Mouse (Mus musculus): Measurements from ENCODE around the gene Me1.

Me1 gene

GRCm38 (mm10) chr9:86708921-86709320 lies 13.2 kb upstream of the Me1 start:
- no peak for DNase-seq (ENCODE audit: low spot score in 2 of 2)

DNA sequence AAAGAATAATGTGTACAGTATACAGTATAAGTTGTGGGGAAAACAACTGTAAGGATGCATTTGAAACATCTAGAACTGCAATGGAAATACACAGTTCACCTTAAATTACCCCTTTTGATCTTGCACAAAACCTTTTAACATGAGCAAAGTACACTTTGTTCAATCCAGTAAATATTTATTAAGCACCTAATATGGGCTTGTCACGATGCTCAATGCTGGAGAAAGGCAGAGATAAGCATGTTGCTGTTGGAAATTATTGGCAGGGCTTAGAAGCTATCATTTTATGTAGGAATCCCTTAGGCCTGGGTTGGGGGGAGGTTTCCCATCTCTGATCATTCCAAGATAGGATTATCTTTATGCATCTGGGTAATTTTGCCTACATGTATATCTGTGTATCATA lies 11.7 kb upstream of the Me1 start:
- no peak for DNase-seq (ENCODE audit: low spot score in 2 of 2)

GRCm38 (mm10) chr9:86701844-86702243 lies 6.1 kb upstream of the Me1 start:
- no peak for DNase-seq (ENCODE audit: low spot score in 2 of 2)

GRCm38 (mm10) chr9:86701264-86701663 lies 5.5 kb upstream of the Me1 start:
- DNase-seq (ENCODE audit: low spot score in 2 of 2), result peak in 1 of 2 experiments; percentile 6

DNA sequence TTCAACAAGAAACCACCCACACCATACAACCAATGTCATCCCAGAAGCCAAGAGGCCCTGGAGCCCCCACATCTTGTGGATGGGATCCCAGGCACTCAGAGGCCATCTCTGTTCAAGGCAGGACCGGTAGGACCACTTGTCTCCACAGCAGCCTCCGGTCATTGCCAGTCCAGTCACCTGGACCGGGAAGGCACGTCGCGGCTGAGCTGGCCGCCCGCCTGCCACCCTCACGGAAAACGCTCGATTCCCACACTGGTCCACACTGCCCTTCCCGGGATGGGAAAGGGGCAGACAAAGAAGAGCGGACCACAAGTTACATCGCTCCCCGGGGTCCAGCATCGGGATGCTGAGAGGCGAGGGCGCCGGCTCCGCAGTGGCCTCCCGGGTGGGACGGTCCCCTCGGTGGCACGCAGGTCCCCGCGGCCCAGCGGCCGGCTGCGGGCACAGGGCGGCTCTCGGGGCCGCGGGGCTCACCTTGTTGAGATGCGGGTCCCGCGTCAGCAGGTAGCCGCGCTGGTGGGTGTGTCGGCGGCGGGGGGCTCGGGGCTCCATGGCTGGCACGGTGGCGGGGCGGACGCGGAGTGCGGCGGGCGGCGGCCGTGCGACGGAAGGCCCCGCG lies 445 bp downstream of the Me1 start:
- peak; percentile 16 to 18 for DNase-seq (ENCODE audit: low spot score in 2 of 2)

DNA sequence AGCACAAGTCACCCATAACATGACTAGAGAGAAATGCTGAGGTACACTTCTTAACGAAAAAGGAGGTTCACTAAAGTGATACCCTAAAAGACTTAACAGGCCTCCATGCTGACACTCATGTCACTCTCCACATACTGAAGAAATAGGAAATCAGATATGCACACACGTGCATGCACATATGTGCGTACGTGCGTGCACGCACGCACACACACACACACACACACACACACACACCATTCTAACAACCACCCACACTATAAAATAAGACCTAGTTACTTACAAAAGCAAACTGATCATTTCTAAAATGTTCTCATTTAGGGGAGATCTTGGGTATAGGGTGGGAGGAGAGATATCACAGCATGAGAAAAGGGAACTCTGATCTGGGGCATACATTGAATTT lies 1.1 kb downstream of the Me1 start:
- no peak for DNase-seq (ENCODE audit: low spot score in 2 of 2)

DNA sequence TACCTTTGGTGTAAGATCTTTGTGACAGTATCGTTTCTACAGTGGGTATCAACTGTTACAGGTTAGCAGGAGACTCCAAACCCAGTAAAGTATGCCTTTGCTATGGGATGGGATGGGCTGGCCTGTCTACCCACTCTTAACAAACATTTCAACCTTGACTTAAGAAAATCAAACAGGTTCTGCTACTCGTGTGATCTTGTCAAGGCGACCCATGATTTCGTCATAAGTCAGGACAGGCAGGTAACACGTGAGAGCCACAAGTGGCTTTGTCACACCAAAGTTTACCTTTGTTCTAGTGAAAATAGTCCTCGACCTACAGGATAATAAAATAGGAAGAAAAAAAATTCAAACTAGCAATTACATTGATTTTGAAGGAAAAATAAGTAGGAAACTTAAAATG lies 1.8 kb downstream of the Me1 start:
- no peak for DNase-seq (ENCODE audit: low spot score in 2 of 2)

GRCm38 (mm10) chr9:86692676-86693075 lies 3.1 kb downstream of the Me1 start:
- DNase-seq (ENCODE audit: low spot score in 2 of 2), result no peak

DNA sequence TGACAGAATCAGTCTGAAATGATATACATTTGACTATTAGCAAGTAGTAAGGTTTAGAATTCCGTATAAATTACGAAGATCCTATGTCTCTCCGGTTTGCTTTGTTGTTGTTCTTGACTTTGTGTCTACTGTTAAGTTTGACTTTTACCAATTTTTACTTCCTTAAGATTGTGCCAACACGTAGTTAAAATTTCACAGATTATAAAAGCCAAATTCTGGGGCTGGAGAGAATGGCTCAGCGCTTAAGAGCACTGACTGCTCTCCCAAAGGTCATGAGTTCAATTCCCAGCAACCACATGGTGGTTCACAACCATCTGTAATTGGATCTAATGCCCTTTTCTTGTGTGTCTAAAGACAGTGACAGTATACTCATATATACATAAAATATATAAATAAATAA lies 3.5 kb downstream of the Me1 start:
- no peak for DNase-seq (ENCODE audit: low spot score in 2 of 2)

- no peak for DNase-seq (ENCODE audit: low spot score in 2 of 2)
These were observed 4.7 kb downstream of the Me1 start for GRCm38 (mm10) chr9:86691101-86691500.

DNA sequence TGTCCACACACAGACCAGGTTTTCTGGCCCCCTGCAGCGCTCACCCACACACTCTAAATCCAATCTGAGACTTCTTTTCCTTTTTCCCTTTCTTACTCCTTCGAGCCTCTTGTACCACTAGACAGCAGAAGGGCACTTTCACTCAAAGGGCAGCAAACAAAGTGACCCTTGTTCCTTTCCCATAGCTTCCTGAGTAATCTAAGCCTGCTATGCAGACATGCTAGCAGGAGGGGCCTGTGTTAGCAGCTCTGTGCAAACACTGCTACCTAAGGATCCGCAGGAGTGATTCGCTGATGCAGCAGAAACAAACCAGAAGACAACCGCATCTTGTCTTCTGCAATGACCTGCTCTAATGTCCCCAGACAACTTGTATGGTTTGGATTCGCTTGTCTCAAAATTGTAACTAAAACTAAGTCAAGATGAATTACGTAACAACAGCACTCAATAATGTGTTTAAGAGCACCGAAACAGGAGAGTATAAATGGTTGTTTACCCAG lies 12.0 kb downstream of the Me1 start:
- no peak for DNase-seq (ENCODE audit: low spot score in 2 of 2)

DNA sequence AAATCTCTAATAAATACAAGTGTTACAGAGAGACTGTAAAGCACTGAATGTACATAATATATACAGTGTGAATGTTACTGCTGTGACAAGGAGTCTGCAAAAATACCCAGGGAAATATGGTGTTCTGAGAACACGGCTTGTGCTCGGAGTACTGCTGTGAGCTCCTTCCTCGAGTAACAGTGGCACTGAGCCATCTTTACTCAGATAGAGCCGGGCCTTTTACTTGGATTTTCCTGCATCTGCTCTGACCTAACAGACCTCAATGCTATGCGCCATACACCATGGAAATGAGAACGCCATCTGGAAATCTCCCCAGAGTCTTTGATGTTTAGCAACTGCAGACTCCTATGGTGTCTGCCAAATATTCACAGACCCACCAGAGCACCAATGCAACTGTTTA lies 12.9 kb downstream of the Me1 start:
- DNase-seq (ENCODE audit: low spot score in 2 of 2), result no peak

GRCm38 (mm10) chr9:86682278-86682677 lies 13.5 kb downstream of the Me1 start:
- no peak for DNase-seq (ENCODE audit: low spot score in 2 of 2)

DNA sequence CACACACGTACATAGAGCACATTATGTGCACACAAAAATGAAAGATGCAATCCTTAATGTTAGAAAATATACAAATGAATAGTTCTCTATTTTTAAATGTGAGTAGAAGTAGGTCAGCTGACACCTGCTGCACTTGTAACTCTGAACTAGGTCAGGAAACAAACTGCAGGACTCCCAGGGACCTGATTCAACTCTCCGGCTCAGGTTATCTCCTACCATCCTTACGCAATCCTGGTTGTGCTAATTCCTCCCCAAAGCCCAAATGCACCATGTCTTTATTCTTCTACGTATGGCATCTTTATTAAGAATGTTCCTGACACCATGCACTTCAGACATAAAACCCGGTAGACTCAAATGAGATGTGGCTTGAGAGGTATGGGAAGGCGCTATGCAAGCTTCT lies 15.3 kb downstream of the Me1 start:
- no peak for DNase-seq (ENCODE audit: low spot score in 2 of 2)

DNA sequence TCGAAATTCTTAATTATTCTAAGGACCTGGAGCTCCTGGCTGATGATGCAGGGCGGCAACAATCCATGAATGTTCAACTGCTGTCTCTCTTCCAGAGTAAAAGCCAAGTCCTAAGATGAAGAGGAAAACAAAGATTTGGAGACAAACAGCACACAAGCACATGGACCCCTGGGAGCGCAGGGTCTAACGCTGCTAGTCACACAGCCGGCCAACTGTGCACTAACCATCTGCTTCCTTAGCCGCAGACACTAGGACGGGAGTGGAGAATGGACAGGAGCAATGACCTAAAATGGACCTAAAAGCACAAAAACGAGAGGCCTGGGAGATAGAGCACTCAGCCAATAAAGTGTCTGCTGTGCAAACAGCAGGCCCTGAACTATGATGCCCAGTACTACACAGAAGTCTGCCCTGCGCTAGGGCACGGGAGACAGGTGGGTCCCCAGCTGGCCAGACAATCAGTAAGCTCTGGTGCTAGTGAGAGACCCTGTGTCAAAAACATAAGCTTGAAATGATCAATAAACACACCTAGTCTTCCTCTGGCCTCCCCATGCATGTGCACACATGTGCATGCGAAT lies 15.8 kb downstream of the Me1 start:
- DNase-seq (ENCODE audit: low spot score in 2 of 2), result no peak

GRCm38 (mm10) chr9:86676246-86676645 lies 19.5 kb downstream of the Me1 start:
- no peak for DNase-seq (ENCODE audit: low spot score in 2 of 2)

DNA sequence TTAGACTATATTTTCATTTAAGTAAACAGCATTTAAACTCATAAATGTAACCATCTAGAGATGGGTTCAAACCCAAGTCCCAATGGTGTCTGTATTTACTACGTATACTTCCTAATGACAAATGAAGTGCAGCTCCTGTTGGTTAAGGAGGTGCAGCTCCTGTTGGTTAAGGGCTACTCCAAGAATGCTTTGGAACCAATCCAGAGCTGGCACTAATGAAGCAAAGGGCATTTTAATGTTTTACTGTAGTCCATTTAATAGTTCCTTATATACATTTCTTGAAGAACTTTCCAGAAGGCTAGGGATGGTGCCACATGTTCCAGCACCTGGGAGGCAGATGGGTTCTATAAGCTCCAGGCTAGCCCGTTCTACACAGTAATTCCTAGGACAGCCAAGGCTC lies 20.3 kb downstream of the Me1 start:
- DNase-seq (ENCODE audit: low spot score in 2 of 2), result no peak

- no peak for DNase-seq (ENCODE audit: low spot score in 2 of 2)
These were observed 22.8 kb downstream of the Me1 start for GRCm38 (mm10) chr9:86672907-86673472.

- DNase-seq (ENCODE audit: low spot score in 2 of 2), result peak; percentile 15 to 27
These were observed 27.0 kb downstream of the Me1 start for GRCm38 (mm10) chr9:86668590-86669252.

GRCm38 (mm10) chr9:86667138-86667750 lies 28.5 kb downstream of the Me1 start:
- DNase-seq (ENCODE audit: low spot score in 2 of 2), result no peak

DNA sequence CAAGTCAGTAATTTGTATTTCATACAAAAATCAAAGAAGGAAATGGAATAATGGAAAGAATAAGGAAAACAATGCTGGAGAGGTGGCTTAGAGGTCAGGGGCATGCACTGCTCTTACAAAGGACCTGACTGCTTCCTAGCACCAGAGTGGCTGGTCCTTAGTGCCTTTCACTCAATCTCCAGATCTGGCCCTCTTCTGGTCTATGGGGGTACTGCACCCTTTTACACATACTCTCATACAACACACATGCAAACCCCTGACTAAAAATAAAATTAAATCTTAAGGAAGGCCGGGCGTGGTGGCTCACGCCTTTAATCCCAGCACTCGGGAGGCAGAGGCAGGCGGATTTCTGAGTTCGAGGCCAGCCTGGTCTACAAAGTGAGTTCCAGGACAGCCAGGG lies 34.1 kb downstream of the Me1 start:
- DNase-seq (ENCODE audit: low spot score in 2 of 2), result no peak

- no peak for DNase-seq (ENCODE audit: low spot score in 2 of 2)
These were observed 34.5 kb downstream of the Me1 start for GRCm38 (mm10) chr9:86661266-86661665.

DNA sequence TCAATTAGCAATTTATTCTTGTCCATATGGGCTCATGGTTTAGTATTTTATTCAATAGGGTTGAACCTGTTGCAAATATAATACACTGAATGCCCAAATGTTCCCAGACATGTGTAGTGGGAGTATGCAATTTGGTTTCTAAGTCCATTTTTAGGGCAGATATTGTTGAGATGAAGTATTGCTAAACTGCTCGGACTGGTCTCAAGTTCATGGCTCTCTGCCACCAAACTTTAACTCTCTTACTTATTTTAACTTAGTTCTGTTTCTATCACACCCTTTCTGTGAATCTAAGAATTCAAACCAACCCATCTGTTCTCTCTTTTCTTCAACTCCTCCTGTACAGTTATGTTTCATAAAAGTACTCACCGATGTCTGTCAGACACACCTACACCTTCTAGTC lies 35.4 kb downstream of the Me1 start:
- DNase-seq (ENCODE audit: low spot score in 2 of 2), result no peak

Measured in heart, adult 9 months (tissue).